Comparison of ENCODE assay signal across 8 mouse cellular contexts in the genomic region with DNA sequence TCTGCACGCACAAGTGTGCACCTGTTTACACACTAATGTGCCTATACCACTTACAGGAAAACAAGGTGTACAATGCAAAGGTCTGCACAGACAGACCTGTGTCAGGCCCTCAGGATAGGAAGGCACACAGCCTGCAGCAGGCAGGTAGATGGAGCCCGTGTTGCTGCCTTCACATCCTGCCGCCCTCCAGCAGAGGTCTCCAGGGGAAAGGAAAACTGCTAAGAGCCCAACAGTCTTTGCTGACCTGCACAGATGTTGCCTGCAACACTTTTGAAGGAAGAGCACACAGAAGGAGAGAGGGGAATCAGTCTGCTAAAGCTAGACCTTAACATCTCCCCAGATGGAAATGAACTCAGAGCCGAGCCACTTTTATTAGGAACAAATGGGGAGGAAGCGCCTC. TPM values are rescaled to one million over a fixed set of nuclear protein-coding genes. Genes with fewer than 3 reads are reported as not detected.
A peak's percentile ranks its signal among the peaks of the same experiment; 100 is the strongest.
DNase-seq lines count a peak whose midpoint lies in the region; ATAC-seq and TF ChIP-seq lines count a peak whose summit lies in the region.

No protein-coding gene starts in this region.

- WGBS in lung, adult 2 months: 42% methylated on average over 5 of the region's 5 CpGs
- 44% methylated on average over 5 of the region's 5 CpGs for WGBS in bone marrow, adult 2 months
- 33% methylated on average over 5 of the region's 5 CpGs for WGBS in heart, postnatal 0 days
- WGBS in liver, postnatal 0 days (ENCODE audit: insufficient replicate concordance): 42% methylated on average over 5 of the region's 5 CpGs

- DNase-seq in lung, adult 2 months: no peak
- no peak for DNase-seq in lung, postnatal 36 days
- peak; percentile 41 for DNase-seq in heart, postnatal 0 days (ENCODE audit: low spot score)
- DNase-seq in liver, postnatal 0 days: peak; percentile 11
- peak; percentile 53 to 70 for DNase-seq in thymus, postnatal 36 days
- DNase-seq in right cerebral cortex, adult 18-20 months: no peak
- DNase-seq in cerebellum, adult 18-20 months: no peak

- H3K9ac ChIP-seq in heart, postnatal 0 days (replicated peaks; ENCODE audit: low read depth, low read length): no peak overlapping the region
- no peak overlapping the region for H3K9ac ChIP-seq in liver, postnatal 0 days (replicated peaks)

- H3K27ac ChIP-seq in bone marrow, adult 2 months (ENCODE audit: control insufficient read depth, insufficient read depth, low read depth, low read length, poor library complexity): no peak overlapping the region
- H3K27ac ChIP-seq in heart, postnatal 0 days (ENCODE audit: low read depth): no peak overlapping the region
- no peak overlapping the region for H3K27ac ChIP-seq in liver, postnatal 0 days (ENCODE audit: low read depth)

- H3K4me1 ChIP-seq in lung, adult 2 months (ENCODE audit: control insufficient read depth, insufficient read depth, low read length): no peaks in the 10 kb centered on the region
- H3K4me1 ChIP-seq in bone marrow, adult 2 months (ENCODE audit: control insufficient read depth, insufficient read depth, low read length): no peaks in the 10 kb centered on the region
- no peaks in the 10 kb centered on the region; the same call in 1 of the 2 replicates for H3K4me1 ChIP-seq in heart, postnatal 0 days (ENCODE audit: control insufficient read depth, insufficient read depth)
- peaks cover 6% of the 10 kb centered on the region; the same call in 1 of the 2 replicates for H3K4me1 ChIP-seq in liver, postnatal 0 days (ENCODE audit: insufficient read depth)

- H3K4me2 ChIP-seq in heart, postnatal 0 days (ENCODE audit: low read depth, low read length): 0 out of 2 replicates have a peak overlapping the region, but pooled peaks have one; percentile 14
- H3K4me2 ChIP-seq in liver, postnatal 0 days (ENCODE audit: low read depth, low read length): no peak overlapping the region

- H3K36me3 ChIP-seq in heart, postnatal 0 days (replicated peaks; ENCODE audit: control insufficient read depth, insufficient read depth, low read length): no peaks in the 10 kb centered on the region
- H3K36me3 ChIP-seq in liver, postnatal 0 days (replicated peaks; ENCODE audit: insufficient read depth, low read length): no peaks in the 10 kb centered on the region

- peak; percentile 70 for ATAC-seq in heart, postnatal 0 days (ENCODE audit: insufficient read depth, low read depth)
- ATAC-seq in liver, postnatal 0 days: no peak

- TF ChIP-seq EP300 in heart, postnatal 0 days (IDR thresholded peaks at IDR 0.05; ENCODE audit: low read depth): no peak
- TF ChIP-seq EP300 in liver, postnatal 0 days (IDR thresholded peaks at IDR 0.05; ENCODE audit: low read depth): no peak

- no peak overlapping the region for H3K4me3 ChIP-seq in lung, adult 2 months (replicated peaks; ENCODE audit: extremely low read depth, low read depth, low read length)
- H3K4me3 ChIP-seq in bone marrow, adult 2 months (replicated peaks; ENCODE audit: control insufficient read depth, low read depth, low read length): no peak overlapping the region
- H3K4me3 ChIP-seq in heart, postnatal 0 days (ENCODE audit: low read depth, low read length): no peak overlapping the region
- no peak overlapping the region for H3K4me3 ChIP-seq in liver, postnatal 0 days (ENCODE audit: low read depth, low read length)

- TF ChIP-seq CTCF in lung, adult 2 months (IDR thresholded peaks at IDR 0.05; ENCODE audit: insufficient read depth, low read length): peak; percentile 44; the same call in 1 of the 2 replicates
- peak; percentile 19; the same call in 1 of the 2 replicates for TF ChIP-seq CTCF in bone marrow, adult 2 months (IDR thresholded peaks at IDR 0.05; ENCODE audit: control insufficient read depth, insufficient read depth, low read length)
- TF ChIP-seq CTCF in heart, postnatal 0 days (IDR thresholded peaks at IDR 0.05; ENCODE audit: low read depth): peak; percentile 74
- TF ChIP-seq CTCF in liver, postnatal 0 days (IDR thresholded peaks at IDR 0.05; ENCODE audit: low read depth): peak; percentile 61

- no peak for TF ChIP-seq POLR2A in lung, adult 2 months (IDR thresholded peaks at IDR 0.05; ENCODE audit: borderline replicate concordance, extremely low read depth, low read depth, low read length)
- TF ChIP-seq POLR2A in bone marrow, adult 2 months (IDR thresholded peaks at IDR 0.05; ENCODE audit: borderline replicate concordance, control insufficient read depth, low read depth, low read length): no peak

- H3K9me3 ChIP-seq in heart, postnatal 0 days (replicated peaks; ENCODE audit: control insufficient read depth, low read length): no peaks in the 10 kb centered on the region
- no peaks in the 10 kb centered on the region for H3K9me3 ChIP-seq in liver, postnatal 0 days (ENCODE audit: low read length)

- no peaks in the 10 kb centered on the region for H3K27me3 ChIP-seq in heart, postnatal 0 days (ENCODE audit: control insufficient read depth, insufficient read depth, low read length)
- no peaks in the 10 kb centered on the region for H3K27me3 ChIP-seq in liver, postnatal 0 days (ENCODE audit: insufficient read depth, low read length)

RNA-seq across cellular contexts. Expression of a gene that starts 47.0 kb away (rescaled TPM):
- polyA plus RNA-seq in lung, adult 2 months (2012; rRNA removed): 22.3 and 24.5 TPM in 2 replicates
- 7.6 and 10.2 TPM in 2 replicates for polyA plus RNA-seq in bone marrow, adult 2 months (2011; ENCODE audit: insufficient read depth, insufficient read length, low replicate concordance, missing spikeins)
- total RNA-seq in heart, postnatal 0 days (2014; rRNA removed; ENCODE audit: low replicate concordance): 26.1 and 26.6 TPM in 2 replicates
- polyA plus RNA-seq in heart, postnatal 0 days (2015; fragmentation: Nextera tagmentation; extraction: Ambion mirVana): 18.2 and 22.4 TPM in 2 replicates
- polyA plus RNA-seq in liver, postnatal 0 days (2015; fragmentation: Nextera tagmentation; extraction: Ambion mirVana): 6.4 and 6.5 TPM in 2 replicates

Comparison
In these comparisons a context has a peak if more than half of its experiments do, and no peak if none do; other contexts are left out.
1. DNase-seq: peak in heart, postnatal 0 days (single experiment), liver, postnatal 0 days (single experiment) and thymus, postnatal 36 days (2 of 2); none in lung, adult 2 months (single experiment), lung, postnatal 36 days (single experiment), right cerebral cortex, adult 18-20 months (single experiment) and cerebellum, adult 18-20 months (0 of 2).
2. CTCF ChIP-seq: peak in every context shown above with its lines; median percentile 74 in heart, postnatal 0 days; 61 in liver, postnatal 0 days; 44 in lung, adult 2 months; 19 in bone marrow, adult 2 months.